Mouse (Mus musculus) adrenal gland, postnatal 14 days (tissue): ENCODE data around the gene Krt39. TPM values are rescaled to one million over a fixed set of nuclear protein-coding genes. Genes with fewer than 3 reads are reported as not detected.

ENCODE experiments used
- DNase-seq: peaks from one replicate; pipeline ENCODE4 v3.0.0; 2021; ENCODE audit warnings: mixed read lengths
- total RNA-seq: library from RNA; stranded (reverse); gene quantifications from 2 replicates; pipeline ENCODE4 v1.2.3, GENCODE M21; 2021

Krt39 gene
- total RNA-seq, 1 experiment from 2014 or later, result not detected

DNA sequence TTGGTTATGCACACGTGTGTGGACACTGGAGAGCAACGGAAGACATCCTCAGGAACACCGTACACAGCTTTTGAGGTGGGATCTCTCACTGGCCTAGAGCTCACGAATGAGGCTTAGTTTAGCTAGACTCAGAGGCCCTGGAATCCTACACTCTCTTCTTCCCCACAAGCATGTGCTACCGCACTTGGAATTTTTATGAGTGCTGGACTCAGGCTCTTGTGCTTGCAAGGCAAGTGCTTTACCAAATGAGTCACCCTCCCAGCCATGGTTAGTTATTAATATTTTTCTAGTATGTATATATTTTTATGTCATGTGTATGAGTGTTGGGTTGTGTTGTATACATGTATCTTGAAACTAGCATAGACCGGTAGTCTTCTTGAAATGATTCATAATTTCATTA lies 49.2 kb downstream of the Krt39 start:
- no peak for DNase-seq

DNA sequence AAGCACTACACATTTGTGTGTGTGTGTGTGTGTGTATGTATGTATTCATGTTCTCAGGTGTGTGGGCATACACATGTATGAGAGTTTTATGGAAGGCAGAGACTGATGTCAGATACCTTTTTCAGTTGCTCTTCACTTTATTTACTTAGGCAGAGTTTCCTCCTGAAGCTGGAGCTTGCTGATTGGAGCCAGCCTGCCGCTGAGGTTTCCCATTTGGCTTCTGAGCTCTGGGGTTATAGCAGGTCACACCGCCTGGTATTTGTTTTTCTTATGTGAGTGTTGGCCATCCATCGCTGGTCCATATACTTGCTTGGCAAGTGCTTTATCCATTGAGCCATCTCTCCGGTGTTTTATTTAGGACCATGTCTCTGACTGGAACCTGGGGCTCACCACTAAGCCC lies 51.9 kb downstream of the Krt39 start:
- no peak for DNase-seq

DNA sequence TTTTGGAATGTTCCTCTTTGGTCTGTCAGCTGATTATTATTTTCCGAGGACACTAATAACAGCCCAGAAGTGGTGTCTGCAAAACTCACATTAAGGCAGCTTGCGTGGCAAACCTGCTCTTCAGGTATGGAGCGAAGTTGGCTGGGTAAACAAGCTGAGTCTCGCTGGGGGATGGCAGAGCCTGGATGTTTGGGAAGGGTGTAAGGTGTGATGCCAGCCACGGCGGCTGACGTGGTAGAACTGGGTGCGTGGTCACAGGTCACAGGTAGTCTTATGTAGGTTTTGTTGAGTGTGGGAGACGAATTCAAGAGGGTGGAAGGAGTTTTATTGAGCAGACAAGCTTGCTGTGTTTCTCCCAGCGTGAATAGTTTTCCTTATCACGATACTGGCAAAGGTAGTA lies 52.6 kb downstream of the Krt39 start:
- no peak for DNase-seq

DNA sequence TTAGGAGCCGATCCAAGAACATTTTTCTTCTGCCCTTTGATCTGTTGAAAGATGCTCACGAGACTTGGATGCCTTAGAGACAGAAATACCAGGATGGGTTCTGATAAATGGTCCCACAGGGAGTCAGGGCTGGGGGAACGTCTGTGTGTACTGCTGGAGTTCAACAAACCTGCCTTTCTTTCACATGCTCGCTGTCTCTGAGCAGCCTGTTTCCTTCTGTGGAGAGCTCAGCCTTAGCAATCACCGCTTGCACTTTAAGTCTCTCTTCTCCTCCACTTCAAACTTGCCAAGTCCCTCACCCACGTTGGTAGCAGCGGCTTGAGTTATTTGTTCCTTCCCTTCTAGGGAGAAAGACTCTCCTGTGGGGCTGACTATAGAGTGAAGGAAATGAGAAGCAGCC lies 54.8 kb downstream of the Krt39 start:
- no peak for DNase-seq

DNA sequence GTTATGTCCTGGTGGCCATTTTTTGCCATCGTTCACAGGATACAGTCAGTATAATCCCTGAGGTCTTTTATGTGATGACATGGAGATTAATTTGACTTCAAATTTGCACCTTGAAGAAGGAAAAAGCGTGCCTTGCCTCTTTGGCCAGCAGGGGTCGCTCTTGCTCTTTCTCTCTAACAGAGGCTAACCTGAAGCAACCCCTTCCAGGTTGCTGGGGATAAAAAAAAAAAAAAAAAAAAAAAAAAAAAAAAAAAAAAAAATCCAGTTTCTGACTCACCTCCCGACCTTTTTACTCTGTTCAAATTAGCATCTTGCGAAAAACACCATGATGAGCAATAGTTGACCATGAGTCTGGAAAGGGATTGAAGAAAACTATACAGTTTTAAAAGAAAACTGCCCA lies 56.3 kb downstream of the Krt39 start:
- peak; percentile 91 for DNase-seq

Other genes with a start within 250 kb of the Krt39 start
- gene Krt24, start 236.1 kb downstream of the Krt39 start, total RNA-seq, result not detected in 2 replicates
- gene Krt25, start 198.4 kb downstream of the Krt39 start, total RNA-seq, result not detected in 2 replicates
- not detected in 2 replicates for gene Krt26, start 183.4 kb downstream of the Krt39 start, total RNA-seq
- not detected in 2 replicates for gene Krt27, start 170.2 kb downstream of the Krt39 start, total RNA-seq
- gene Krt28, start 146.4 kb downstream of the Krt39 start, total RNA-seq, result not detected in 2 replicates
- gene Krt10, start 132.0 kb downstream of the Krt39 start, total RNA-seq, result 4.3 and 5.6 TPM in 2 replicates
- gene Krt12, start 99.1 kb downstream of the Krt39 start, total RNA-seq, result not detected in 2 replicates
- 0.30 and 0.96 TPM in 2 replicates for gene Krt20, start 83.2 kb downstream of the Krt39 start, total RNA-seq
- 0.30 and 6.4 TPM in 2 replicates for gene Krt23, start 28.2 kb downstream of the Krt39 start, total RNA-seq
- gene Krt40, start 21.8 kb upstream of the Krt39 start, total RNA-seq, result not detected in 2 replicates
- gene Krtap3-3, start 29.5 kb upstream of the Krt39 start, total RNA-seq, result not detected in 2 replicates
- not detected in 2 replicates for gene Krtap3-2, start 35.5 kb upstream of the Krt39 start, total RNA-seq
- gene Gm11939, start 38.1 kb upstream of the Krt39 start, total RNA-seq, result not detected in 2 replicates
- gene Krtap3-1, start 45.3 kb upstream of the Krt39 start, total RNA-seq, result not detected in 2 replicates
- gene Krtap1-5, start 59.7 kb upstream of the Krt39 start, total RNA-seq, result not detected in 2 replicates
- gene Krtap1-4, start 62.3 kb upstream of the Krt39 start, total RNA-seq, result not detected in 2 replicates
- not detected in 2 replicates for gene Krtap1-3, start 70.0 kb upstream of the Krt39 start, total RNA-seq
- gene Krtap9-3, start 76.8 kb upstream of the Krt39 start, total RNA-seq, result not detected in 2 replicates
- not detected in 2 replicates for gene Gm11938, start 82.0 kb upstream of the Krt39 start, total RNA-seq
- not detected in 2 replicates for gene Gm11937, start 88.9 kb upstream of the Krt39 start, total RNA-seq
- not detected in 2 replicates for gene Krtap2-4, start 93.5 kb upstream of the Krt39 start, total RNA-seq
- gene Gm11562, start 99.1 kb upstream of the Krt39 start, total RNA-seq, result not detected in 2 replicates
- not detected in 2 replicates for gene Krtap4-1, start 106.9 kb upstream of the Krt39 start, total RNA-seq
- gene Krtap4-2, start 113.7 kb upstream of the Krt39 start, total RNA-seq, result not detected in 2 replicates
- not detected in 2 replicates for gene Krtap4-7, start 122.8 kb upstream of the Krt39 start, total RNA-seq
- not detected in 2 replicates for gene Gm11555, start 128.9 kb upstream of the Krt39 start, total RNA-seq
- gene Gm11563, start 137.6 kb upstream of the Krt39 start, total RNA-seq, result not detected in 2 replicates
- gene Krtap4-6, start 144.6 kb upstream of the Krt39 start, total RNA-seq, result not detected in 2 replicates
- gene Gm14190, start 169.4 kb upstream of the Krt39 start, total RNA-seq, result not detected in 2 replicates
- gene Gm14180, start 213.0 kb upstream of the Krt39 start, total RNA-seq, result not detected in 2 replicates